22 mouse cellular contexts compared by ENCODE assay signal in the genomic region with DNA sequence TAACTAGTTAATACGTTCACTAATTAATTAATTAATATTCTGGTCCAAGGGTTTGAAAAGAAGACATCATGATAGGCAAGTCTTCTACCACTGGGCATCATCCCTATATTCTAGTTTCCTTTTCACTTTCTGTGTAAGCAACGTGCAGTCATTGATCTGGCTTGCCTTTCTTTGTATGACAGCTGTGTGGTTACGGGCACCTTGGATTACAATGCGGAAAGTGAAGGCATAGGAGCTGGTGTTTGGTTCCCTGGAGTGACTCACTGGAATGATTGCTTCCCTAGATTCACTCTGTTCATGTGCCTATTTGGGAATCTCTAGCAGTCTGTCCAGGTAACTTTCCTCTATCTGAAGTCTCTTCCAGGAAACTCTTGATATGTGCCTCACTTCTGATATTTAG.
A peak's percentile ranks its signal among the peaks of the same experiment; 100 is the strongest.
DNase-seq lines count a peak whose midpoint lies in the region; ATAC-seq and TF ChIP-seq lines count a peak whose summit lies in the region.
"Had no signal": no experiment of that assay in that cellular context is flagged by ENCODE, and none has a peak within 500 bp of the region (broad histone marks: within the 10 kb centered on the region; RNA-seq: fewer than 3 reads in every experiment).

No protein-coding gene starts in this region.

- no peaks in the 10 kb centered on the region for H3K9me3 ChIP-seq in midbrain, embryonic 13.5 days

- no peak for ATAC-seq in midbrain, embryonic 13.5 days
- ATAC-seq: activated CD4-positive, CD25-positive, alpha-beta regulatory T cell, adult 4 months; CD4-positive, CD25-positive, alpha-beta regulatory T cell, adult 4 months; Patski had no signal

- H3K27me3 ChIP-seq in midbrain, embryonic 13.5 days: no peaks in the 10 kb centered on the region
- H3K27me3 ChIP-seq: Patski had no signal

- H3K4me3 ChIP-seq in embryonic fibroblast, embryonic 13.5 days (ENCODE audit: insufficient read depth, low read length): no peak overlapping the region
- H3K4me3 ChIP-seq in midbrain, embryonic 13.5 days (replicated peaks): no peak overlapping the region

- peak overlapping the region; percentile 24; the same call in 1 of the 2 replicates for H3K27ac ChIP-seq in embryonic fibroblast, embryonic 13.5 days (ENCODE audit: insufficient read depth, low read length)
- no peak overlapping the region for H3K27ac ChIP-seq in midbrain, embryonic 13.5 days

- no peak overlapping the region for H3K4me2 ChIP-seq in midbrain, embryonic 13.5 days (replicated peaks)

- no peaks in the 10 kb centered on the region for H3K36me3 ChIP-seq in midbrain, embryonic 13.5 days
- H3K36me3 ChIP-seq: G1E had no signal

- intact Hi-C loops in heart, postnatal 14 days (cut with DNase I): no loop called here

- peak; percentile 62 for DNase-seq in 3T3-L1 (ENCODE audit: low read depth, low spot score)
- peak; percentile 53 for DNase-seq in Muller cell, postnatal 12 days (ENCODE audit: inconsistent ontology term)
- no peak for DNase-seq in heart, postnatal 14 days
- no peak for DNase-seq in ovary, postnatal 36 days (ENCODE audit: low spot score)
- DNase-seq: adrenal gland, adult 2 months; adrenal gland, adult 8-10 months; adrenal gland, postnatal 10 days; adrenal gland, postnatal 14 days; adrenal gland, postnatal 25 days; adrenal gland, postnatal 36 days; B cell, adult 2 months; cerebellum, adult 11 months; cerebellum, adult 11-12 months; cerebellum, adult 18-20 months; cerebellum, adult 2 months; cerebellum, adult 8-10 months had no signal

- H3K9ac ChIP-seq in midbrain, embryonic 13.5 days (replicated peaks): no peak overlapping the region

- TF ChIP-seq POLR2A in embryonic fibroblast, embryonic 13.5 days (IDR thresholded peaks at IDR 0.05; ENCODE audit: low read depth, low read length): no peak

- 68% methylated on average over 4 of the region's 4 CpGs for WGBS in midbrain, embryonic 13.5 days

- no peak for TF ChIP-seq CTCF in embryonic fibroblast, embryonic 13.5 days (IDR thresholded peaks at IDR 0.05; ENCODE audit: borderline replicate concordance, insufficient read depth, low read length)

- H3K4me1 ChIP-seq in embryonic fibroblast, embryonic 13.5 days (ENCODE audit: control insufficient read depth, insufficient read depth, low read length): peaks cover 15% of the 10 kb centered on the region
- H3K4me1 ChIP-seq in midbrain, embryonic 13.5 days (replicated peaks): no peaks in the 10 kb centered on the region

Comparison
In these comparisons a context has a peak if more than half of its experiments do, and no peak if none do; other contexts are left out.
1. DNase-seq: peak in 3T3-L1 (single experiment) and Muller cell, postnatal 12 days (single experiment); none in heart, postnatal 14 days (0 of 2) and ovary, postnatal 36 days (single experiment).